Mouse (Mus musculus) bone marrow macrophage, adult 2 months (primary cell): ENCODE results near the gene Hgd. TPM values are rescaled to one million over a fixed set of nuclear protein-coding genes. Genes with fewer than 3 reads are reported as not detected.

ENCODE experiments used
- H3K27ac ChIP-seq: 2 replicates; pipeline ENCODE4 v1.5.1; 2012; ENCODE audit warnings: low read depth, low read length; ENCODE audit not compliant: insufficient read depth
- H3K4me1 ChIP-seq: 2 replicates; pipeline ENCODE4 v1.6.1; 2012; ENCODE audit warnings: low read length; ENCODE audit not compliant: control insufficient read depth, insufficient read depth
- H3K4me3 ChIP-seq: 2 replicates; pipeline ENCODE4 v1.5.1; 2012; ENCODE audit warnings: mild to moderate bottlenecking, low read length, moderate library complexity; ENCODE audit not compliant: insufficient read depth
- CTCF ChIP-seq: IDR thresholded peaks from 2 replicates; pipeline ENCODE4 v1.5.1; 2012; ENCODE audit warnings: low read depth, mild to moderate bottlenecking, low read length, moderate library complexity
- POLR2A ChIP-seq: IDR thresholded peaks from 2 replicates; pipeline ENCODE4 v1.6.1; 2012; ENCODE audit warnings: mild to moderate bottlenecking, low read depth, low read length, borderline replicate concordance
- polyA plus RNA-seq: library from polyadenylated mRNA; stranded (reverse); fragments of >200 nt; gene quantifications from 2 replicates; pipeline ENCODE4 v1.2.4, GENCODE M21; 2012; ENCODE audit not compliant: missing spikeins, insufficient read depth, insufficient read length

Hgd gene
- polyA plus RNA-seq, 1 experiment = not detected

DNA sequence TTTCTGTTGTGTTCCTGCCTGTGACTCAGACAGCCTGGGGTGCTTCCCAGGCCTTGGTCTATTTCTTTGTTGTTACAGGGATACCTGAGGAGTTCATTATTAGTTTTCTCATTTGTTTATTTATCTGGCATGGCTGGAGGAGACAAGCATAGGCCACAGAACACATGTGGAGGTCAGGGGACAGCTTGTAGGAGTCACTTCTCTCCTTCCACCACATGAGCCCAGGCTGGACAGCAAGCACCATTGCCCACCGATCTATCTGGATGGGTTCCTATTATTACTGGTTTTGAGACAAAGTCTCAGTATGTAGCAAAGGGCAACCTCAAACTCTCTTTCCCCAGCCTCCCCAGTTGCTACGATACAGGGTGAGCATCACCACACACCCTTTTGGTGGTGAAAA, 100.3 kb downstream of the Hgd start:
- TF ChIP-seq CTCF = no peak
- no peak for TF ChIP-seq POLR2A
- H3K27ac ChIP-seq = no peak overlapping the region
- H3K4me3 ChIP-seq = no peak overlapping the region
- H3K4me1 ChIP-seq = peaks cover under 1% of the 10 kb centered on the region; the same call in 1 of the 2 replicates

DNA sequence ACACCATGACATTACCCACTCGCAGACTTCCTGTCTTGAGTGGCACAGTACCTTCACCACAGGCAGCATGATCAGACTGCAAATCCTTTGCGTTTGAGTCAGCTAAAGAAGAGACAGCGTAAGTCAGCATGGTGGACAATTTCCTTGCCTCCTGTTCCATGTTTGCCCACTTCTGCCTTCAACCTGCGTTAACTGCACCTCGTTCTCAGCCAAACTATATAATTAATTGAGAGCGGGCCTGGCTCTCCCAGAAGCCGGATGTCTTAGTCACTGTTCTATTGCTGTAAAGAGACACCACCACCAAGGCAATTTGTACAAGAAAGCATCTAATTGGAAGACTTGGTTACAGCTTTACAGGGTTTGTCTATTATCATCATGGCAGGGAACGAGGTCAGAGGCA, 100.9 kb downstream of the Hgd start:
- TF ChIP-seq POLR2A (no peak), CTCF (no peak)
- Histone ChIP-seq H3K27ac (no peak overlapping the region), H3K4me3 (no peak overlapping the region), H3K4me1 (peaks cover 3% of the 10 kb centered on the region; the same call in 1 of the 2 replicates)

Other genes with a start within 250 kb of the Hgd start
- not detected in 2 replicates for gene Stxbp5l, start 195.2 kb upstream of the Hgd start, polyA plus RNA-seq
- 8.3 and 9.4 TPM in 2 replicates for gene Gtf2e1, start 40.4 kb upstream of the Hgd start, polyA plus RNA-seq
- 9.3 and 9.7 TPM in 2 replicates for gene Rabl3, start 40.3 kb upstream of the Hgd start, polyA plus RNA-seq
- gene Ndufb4, start 74.3 kb downstream of the Hgd start, polyA plus RNA-seq = 63.7 and 105 TPM in 2 replicates
- 3.6 and 3.8 TPM in 2 replicates for gene Fstl1, start 196.7 kb downstream of the Hgd start, polyA plus RNA-seq